Mouse (Mus musculus) neutrophil, adult 83 days (primary cell): ENCODE data around the gene Retnla. TPM values are rescaled to one million over a fixed set of nuclear protein-coding genes. Genes with fewer than 3 reads are reported as not detected.

Experiments
- total RNA-seq, 2 experiments: library from RNA; stranded (reverse); gene quantifications; one replicate each; pipeline ENCODE4 v1.2.4; 2023

Retnla gene
- total RNA-seq, result not detected

GRCm38 (mm10) chr16:48842266-48842665, at the start of gene Retnla:
TSS of gene Retnla (plus strand) at chr16:48842551.

GRCm38 (mm10) chr16:48816695-48817094, 25.7 kb upstream of the Retnla start, which contains the start of gene Retnlb:
TSS of gene Retnlb (plus strand) at chr16:48816856.

GRCm38 (mm10) chr16:48872321-48872720, 30.0 kb downstream of the Retnla start, which contains the start of gene Retnlg:
TSS of gene Retnlg (plus strand) at chr16:48872621.

Other genes with a start within 250 kb of the Retnla start
- gene Trat1, start 70.5 kb upstream of the Retnla start, total RNA-seq, result not detected
- gene Retnlb, start 25.7 kb upstream of the Retnla start, total RNA-seq, result 1 to 10 TPM in 1 of 2 experiments, not detected in 1; 1.6 TPM
- 1,000 to 10,000 TPM; 8,025 to 8,515 TPM for gene Retnlg, start 30.1 kb downstream of the Retnla start, total RNA-seq
- 1 to 10 TPM; 7.2 to 8.8 TPM for gene Dzip3, start 151.6 kb downstream of the Retnla start, total RNA-seq
- gene Cip2a, start 151.6 kb downstream of the Retnla start, total RNA-seq, result 10 to 100 TPM; 33.5 to 35.4 TPM
- gene Myh15, start 214.9 kb downstream of the Retnla start, total RNA-seq, result not detected